Mouse (Mus musculus): Measurements from ENCODE around the gene Plxna4.

The Plxna4 gene

DNA sequence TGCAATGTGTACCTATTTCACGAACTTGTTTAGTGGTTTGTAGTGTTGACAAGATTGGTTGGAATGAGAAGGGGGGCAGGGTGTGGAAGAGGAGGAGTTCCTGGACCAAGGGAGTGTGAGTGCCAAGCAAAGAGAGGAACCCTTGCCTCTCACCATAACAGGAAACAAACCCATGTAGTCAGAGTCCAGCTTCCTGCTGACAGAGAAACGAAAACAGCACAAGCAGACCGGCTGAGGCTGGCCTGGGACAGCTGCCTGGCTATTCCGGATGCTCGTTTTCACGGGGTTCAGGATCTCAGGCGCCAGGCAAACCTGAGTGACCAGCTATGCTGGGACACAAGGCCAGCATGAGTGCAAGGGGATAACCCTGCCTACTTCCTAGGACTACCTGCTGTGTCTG lies 77.1 kb downstream of the Plxna4 start:
- TF ChIP-seq GATA4 (IDR thresholded peaks at IDR 0.05; ENCODE audit: insufficient replicate concordance, low read length) = peak; percentile 57; the same call in 1 of the 2 replicates

DNA sequence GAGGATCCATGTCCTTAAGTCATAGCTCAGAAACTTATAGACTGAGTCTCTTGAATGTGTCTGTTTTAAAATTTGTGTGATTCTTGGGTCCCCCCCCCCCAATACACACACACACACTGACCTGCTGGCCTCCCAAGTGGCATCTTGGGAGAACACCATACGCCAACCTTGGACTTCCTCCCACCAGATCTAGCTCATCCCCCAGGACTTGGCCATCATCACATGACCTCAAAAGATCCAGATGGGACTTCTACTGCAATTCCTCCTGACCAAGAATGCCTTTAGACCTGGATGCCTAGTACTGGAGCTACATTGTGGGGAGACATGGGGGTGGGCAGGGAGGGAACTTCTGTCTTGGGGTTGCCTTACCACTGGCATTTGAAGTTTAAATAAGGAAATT lies 77.5 kb downstream of the Plxna4 start:
- no peak for TF ChIP-seq GATA4 (IDR thresholded peaks at IDR 0.05; ENCODE audit: insufficient replicate concordance, low read length)

DNA sequence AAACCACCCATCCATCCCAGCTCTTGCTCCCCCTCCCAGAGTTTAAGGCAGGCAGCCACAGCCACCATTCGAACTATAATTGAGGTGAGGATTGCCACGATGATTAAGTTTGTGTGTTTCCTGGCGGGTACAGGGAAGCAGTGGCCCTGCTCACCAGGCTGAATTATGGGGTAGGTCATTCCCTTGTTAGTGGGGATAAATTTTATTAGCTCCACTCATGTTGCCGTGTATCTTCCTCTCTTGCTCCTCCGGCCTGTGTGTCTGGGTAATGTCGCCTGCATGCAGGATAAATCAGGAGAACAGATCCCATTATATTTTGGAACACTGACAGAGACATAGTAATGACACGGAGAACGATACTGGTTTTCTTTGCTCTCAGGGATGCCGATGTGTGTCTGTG lies 78.9 kb downstream of the Plxna4 start:
- no peak for TF ChIP-seq GATA4 (IDR thresholded peaks at IDR 0.05; ENCODE audit: insufficient replicate concordance, low read length)

DNA sequence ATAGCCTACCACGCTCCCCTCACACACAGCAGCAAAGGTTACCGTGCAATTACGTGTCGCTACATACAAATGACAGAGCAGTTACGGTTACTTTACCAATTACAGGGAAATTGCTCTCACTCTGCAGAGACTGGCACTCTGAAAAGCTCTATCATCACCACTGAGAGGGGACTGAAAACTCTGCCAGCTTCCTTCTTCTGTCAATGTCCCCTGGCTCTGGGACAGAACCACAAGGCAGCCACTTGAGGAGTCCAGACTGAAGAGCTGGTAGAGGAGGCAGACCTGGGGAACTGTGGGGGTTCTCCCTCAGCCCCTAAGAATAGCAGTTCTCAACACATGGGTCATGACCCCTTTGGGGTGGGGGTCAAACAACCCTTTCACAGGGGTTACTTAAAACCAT lies 83.0 kb downstream of the Plxna4 start:
- no peak for TF ChIP-seq GATA4 (IDR thresholded peaks at IDR 0.05; ENCODE audit: insufficient replicate concordance, low read length)

DNA sequence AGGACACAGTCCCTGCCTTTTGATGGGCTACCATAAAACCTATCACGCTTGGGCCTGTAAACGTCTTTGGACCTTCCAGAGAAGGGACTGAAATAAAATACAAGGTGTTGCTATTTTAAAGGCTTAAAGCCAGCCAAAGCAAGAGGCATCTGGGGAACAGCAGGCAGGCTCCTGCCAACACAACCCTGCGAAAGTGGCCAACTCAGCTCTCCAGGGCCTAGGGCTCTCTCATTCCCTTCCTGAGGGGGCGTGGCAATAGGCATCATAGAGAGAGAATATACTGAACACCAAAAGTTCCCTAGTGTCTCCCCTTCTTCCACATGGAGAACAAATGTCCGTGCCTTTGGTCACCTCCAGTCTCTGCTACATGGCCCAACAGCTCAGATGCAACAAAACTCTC lies 89.9 kb downstream of the Plxna4 start:
- TF ChIP-seq GATA4 (IDR thresholded peaks at IDR 0.05; ENCODE audit: insufficient replicate concordance, low read length) = no peak

DNA sequence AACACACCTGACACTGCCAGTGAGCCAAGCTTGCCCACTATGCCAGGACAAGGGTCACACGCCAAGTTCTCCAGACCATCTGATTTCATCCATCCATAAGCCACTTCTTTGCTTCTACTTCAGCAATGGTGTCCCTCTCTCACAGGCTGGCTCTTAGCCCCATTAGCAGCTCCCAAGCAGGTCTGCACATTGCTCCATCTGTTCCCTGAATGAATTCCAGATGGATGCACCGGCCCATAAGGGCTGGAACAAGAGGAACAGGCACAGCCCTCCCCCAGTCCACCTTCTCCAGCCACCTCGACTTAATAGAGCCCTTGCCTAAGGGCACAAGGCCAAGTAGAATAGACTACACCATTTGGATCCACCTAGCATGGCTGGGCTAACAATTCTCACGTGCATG lies 91.9 kb downstream of the Plxna4 start:
- no peak for TF ChIP-seq GATA4 (IDR thresholded peaks at IDR 0.05; ENCODE audit: insufficient replicate concordance, low read length)

DNA sequence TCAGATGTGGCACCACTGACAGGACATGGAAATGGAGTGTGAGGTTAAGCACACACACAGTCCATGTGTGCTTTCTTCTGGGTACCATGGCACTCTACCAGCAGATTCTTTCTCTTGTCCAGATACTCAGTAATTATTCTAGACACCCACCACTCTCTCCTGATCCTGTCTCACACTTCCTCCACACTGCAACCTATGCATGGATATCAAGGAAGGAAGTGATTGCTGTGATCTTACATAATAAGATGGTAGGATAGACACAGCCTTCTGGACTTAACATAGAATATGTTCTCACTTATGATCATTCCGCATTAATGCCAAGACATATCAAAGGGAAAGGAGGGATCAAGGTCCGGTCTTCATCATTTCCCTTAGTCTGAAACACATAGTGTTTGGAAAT lies 92.5 kb downstream of the Plxna4 start:
- no peak for TF ChIP-seq GATA4 (IDR thresholded peaks at IDR 0.05; ENCODE audit: insufficient replicate concordance, low read length)

DNA sequence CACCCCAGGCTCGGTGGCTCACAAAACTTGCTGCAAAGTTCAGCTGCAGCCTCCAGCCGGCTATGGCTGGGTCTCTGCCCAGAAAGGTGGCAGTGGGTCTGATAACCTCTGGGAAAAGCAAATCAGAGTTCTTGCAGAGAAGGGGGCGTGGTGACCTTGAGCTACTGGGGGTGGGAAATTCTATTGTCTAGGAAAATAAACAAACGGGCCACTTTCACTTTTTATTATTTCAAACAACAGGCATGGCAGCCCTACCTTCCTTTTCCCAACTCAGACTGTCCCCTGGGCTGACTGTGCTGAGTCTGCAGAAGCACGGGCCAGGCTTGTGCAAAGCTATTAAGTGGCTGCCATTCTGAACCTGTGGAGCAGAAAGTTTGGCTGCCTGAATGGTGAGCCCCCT lies 94.4 kb downstream of the Plxna4 start:
- TF ChIP-seq GATA4 (IDR thresholded peaks at IDR 0.05; ENCODE audit: insufficient replicate concordance, low read length) = peak; percentile 79; the same call in 1 of the 2 replicates

DNA sequence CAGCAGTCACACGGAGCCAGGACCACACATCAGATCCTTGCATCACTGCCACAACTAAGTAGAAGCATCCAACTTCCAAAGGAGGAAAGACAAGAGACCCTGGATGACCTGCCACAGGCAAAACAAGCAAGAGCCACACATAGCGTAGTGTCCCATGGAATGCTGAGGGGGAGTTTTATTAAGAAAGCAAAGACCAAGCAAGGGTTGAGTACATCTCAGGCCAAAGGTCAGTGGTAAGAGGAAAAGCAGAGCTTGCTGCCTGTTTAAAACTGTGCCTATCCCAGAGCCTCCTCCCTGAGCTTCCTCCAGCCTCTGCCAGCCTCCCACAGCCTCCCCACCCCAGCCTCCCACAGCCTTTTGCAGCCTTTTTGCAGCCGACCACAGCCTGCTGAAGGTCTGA lies 100.9 kb downstream of the Plxna4 start:
- no peak for TF ChIP-seq GATA4 (IDR thresholded peaks at IDR 0.05; ENCODE audit: insufficient replicate concordance, low read length)

DNA sequence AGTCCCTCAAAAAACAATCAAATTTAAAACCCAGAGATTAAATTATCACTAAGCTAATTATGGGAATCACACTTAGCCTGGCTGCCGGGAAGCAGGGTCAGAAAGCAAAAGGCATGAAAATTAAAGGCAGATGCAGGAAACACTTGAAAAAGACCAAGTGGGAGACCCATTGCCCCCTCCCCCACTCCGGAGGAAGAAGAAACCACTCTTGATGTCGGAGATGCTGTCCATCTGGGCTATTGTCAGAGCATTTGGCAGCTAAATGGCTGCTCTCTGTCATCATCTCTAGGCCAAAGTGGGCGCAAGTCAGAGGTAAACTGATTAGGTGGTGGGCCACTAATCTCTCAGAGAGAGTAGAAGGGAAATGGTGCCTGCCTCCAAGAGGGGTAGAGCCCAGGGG lies 105.5 kb downstream of the Plxna4 start:
- TF ChIP-seq GATA4 (IDR thresholded peaks at IDR 0.05; ENCODE audit: insufficient replicate concordance, low read length) = no peak

DNA sequence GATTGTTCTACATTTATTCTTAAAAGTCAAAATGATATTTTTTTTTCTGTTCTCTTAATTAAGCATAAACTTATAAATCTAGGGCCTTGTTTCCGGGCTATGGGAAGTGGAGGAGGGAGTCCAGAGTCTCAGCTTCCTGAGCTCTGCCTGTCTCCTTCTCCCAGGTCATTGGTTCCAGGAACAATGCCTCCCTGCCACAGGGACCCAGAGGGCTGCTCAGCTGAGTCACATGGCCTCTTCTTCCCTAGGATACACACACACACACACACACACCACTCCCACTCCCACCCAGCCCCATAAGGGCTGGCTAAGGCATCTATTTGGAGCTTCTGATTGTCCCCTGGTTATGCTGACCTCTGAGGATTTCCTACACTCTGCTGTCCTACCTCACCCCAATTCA lies 107.3 kb downstream of the Plxna4 start:
- TF ChIP-seq GATA4 (IDR thresholded peaks at IDR 0.05; ENCODE audit: insufficient replicate concordance, low read length) = no peak; the same call in 1 of the 2 replicates

DNA sequence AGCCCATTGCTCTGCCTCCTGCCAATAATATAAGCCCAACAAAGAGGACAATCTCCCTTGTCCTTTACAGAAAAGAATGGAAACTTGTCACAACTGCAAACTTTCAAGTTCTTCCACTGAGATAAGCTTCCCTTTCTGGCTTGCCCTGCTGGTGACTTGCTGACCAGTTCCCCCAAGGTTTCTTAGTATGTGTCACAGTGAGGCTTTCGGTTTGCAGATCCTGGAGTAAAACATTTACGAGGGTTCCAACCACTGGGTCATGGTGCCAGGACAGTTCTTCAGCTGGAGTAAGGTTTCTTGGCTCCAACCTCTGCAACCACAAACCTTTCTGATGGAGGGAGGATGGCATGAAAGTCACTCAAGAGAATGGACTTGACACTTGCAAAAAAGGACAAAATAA lies 108.2 kb downstream of the Plxna4 start:
- TF ChIP-seq GATA4 (IDR thresholded peaks at IDR 0.05; ENCODE audit: insufficient replicate concordance, low read length) = peak; percentile 29; the same call in 1 of the 2 replicates

DNA sequence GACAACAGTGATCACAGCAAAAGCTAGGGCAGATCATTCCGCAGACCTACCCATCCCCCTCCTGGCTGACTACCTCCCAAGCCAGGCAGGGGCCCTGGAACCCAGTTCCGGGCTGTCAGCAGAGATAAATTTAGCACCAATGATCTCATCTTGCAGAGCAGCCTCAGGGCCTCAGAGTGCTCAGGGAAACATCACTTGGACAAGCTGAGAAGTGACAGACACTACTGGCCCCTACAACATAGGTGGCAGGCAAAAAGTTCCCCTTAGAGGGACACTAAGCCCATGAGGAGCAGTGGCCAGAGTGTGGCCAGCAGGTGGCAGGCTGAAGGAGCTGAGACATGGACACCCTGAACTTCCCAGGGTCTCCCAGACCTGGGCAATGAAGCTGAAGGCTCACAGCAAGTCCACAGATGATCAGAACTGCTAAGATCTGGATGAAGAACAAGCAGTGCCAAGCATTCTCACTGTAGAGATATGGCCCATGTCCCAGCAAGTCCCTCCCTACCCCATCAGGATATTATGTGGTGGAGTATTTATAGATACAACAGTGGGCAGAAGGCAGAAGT lies 108.7 kb downstream of the Plxna4 start:
- no peak for TF ChIP-seq GATA4 (IDR thresholded peaks at IDR 0.05; ENCODE audit: insufficient replicate concordance, low read length)

DNA sequence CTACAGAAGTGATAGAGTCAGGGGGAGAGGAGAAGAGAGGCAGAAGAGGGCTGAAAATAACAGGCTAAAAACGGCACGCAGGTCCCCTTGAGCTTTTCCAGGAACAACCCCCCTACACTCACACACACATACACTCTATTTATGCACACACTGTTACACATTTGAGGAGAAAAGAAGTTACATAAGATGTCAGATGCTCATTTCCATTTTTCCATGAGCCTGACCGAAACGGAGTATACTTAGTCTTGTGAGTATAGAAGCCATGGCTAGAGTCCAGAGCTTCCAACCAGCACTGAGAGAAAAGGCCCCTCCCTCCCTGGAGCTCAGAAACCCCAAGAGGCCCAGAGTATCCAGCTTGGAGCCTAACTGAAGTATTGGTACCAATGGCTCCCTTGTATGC lies 112.0 kb downstream of the Plxna4 start:
- no peak for TF ChIP-seq GATA4 (IDR thresholded peaks at IDR 0.05; ENCODE audit: insufficient replicate concordance, low read length)

DNA sequence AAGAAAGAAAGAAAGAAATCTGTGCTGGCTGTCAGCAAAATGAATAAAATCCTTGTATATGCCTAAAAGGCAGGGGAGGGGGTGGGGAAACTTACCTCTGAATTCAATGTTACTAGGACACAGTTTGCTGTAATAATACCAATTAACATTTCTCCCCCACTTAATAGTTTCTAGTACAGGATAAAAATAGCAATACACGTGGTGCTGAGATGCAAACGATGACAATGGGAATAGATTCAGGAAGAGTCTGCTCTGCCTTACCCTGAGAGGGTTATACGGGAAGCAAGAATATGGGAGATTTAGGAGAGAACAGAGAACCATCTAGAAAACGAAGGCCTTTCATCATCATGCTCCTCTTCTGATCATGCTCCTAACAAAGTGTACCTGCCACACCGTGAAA lies 115.9 kb downstream of the Plxna4 start:
- no peak for TF ChIP-seq GATA4 (IDR thresholded peaks at IDR 0.05; ENCODE audit: insufficient replicate concordance, low read length)

DNA sequence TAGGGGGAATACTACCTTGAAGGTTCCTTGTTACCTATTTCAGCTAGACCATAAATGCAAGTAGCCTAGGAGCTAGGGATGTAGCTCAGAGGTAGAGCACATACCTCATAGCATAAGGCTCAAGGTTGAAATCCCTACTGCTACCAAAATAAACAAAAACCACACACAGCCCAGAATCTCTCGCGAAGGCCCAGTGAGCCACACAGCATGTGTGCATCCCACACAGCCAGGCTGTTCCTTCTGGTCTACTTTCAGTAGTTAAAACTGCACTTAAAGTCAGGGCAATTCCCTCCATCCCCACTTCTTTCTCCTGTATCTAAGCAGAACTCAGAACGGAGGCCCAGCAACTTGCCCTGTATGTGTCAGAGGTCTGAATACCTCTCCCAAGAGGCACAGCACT lies 116.4 kb downstream of the Plxna4 start:
- TF ChIP-seq GATA4 (IDR thresholded peaks at IDR 0.05; ENCODE audit: insufficient replicate concordance, low read length) = no peak

DNA sequence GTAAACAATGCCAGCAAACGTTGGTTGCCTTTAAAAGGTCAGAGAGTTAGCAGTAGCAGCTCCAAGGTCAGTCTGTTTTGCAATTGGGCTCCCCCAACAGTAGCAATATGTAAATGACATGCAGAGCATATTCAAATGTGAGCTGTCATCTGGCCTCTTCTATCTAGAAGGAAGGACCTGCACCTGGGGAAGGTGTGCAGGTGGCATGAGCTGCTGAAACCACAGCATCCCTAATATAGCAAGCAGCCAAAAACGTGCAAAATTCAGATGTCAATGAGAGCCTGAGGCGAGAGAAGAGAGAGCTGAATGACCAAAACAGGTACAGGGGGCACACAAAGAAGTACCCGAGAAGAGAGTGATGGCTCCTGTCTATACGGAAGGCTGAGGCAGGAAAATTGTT lies 118.8 kb downstream of the Plxna4 start:
- TF ChIP-seq GATA4 (IDR thresholded peaks at IDR 0.05; ENCODE audit: insufficient replicate concordance, low read length) = no peak

DNA sequence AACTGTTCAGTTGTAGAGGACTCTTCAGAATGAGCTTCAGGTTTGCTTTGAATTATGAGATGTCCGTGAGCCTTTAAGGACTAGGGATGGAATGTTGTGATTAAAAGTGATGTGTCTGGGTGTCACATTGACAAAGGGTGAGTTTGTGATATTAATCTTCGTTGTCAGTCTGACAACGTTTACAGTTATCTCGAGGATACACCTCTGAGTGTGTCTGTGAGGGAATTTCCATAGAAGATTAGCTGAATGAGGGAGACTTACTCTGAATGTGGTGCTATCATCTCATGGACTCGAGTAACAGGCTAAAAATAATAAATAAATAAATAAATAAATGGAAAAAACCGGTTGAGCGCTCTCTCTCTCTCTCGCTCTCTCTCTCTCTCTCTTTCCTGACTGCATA lies 122.9 kb downstream of the Plxna4 start:
- no peak for TF ChIP-seq GATA4 (IDR thresholded peaks at IDR 0.05; ENCODE audit: insufficient replicate concordance, low read length)
